Mouse (Mus musculus): ENCODE measurements around the gene Fbxl15. TPM values are rescaled to one million over a fixed set of nuclear protein-coding genes. Genes with fewer than 3 reads are reported as not detected.
A peak's percentile ranks its signal among the peaks of the same experiment; 100 is the strongest.

Gene Fbxl15
- polyA plus RNA-seq, 1 experiment from 2014 or later = 13.0 TPM

DNA sequence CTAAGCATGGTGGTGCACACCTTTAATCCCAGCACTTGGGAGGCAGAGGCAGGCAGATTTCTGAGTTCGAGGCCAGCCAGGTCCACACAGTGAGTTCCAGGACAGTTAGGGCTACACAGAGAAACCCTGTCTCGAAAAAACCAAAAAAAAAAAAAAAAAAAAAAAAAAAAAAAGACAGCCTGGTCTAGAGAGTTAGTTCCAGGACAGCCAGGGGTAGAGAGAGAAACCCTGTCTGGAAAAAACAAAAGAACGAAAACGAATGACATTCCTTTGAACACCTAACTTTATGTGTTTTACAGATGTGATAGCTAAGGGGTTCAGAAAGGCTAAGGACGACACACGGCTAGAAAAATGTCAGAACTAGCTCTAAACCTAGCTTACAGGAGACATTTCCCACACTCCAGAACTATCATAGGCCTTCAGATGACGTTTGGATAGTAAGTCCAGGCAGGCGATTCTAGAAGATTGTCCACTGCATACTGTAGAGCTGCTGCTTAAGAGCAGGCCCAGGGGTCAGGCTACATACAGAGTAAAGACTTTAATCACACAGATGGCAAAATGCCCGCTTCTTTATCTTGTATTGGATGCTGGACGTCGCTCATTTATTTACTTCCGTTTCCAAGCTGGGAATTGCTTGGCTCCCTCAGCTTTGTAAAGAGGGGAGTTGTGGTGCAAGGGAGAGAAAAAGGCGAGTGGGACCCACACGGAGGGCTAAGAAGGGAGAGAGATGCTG, 20.1 kb downstream of the Fbxl15 start:
- H3K27ac ChIP-seq = peak overlapping the region; percentile 86
- H3K9me3 ChIP-seq (replicated peaks) = no peaks in the 10 kb centered on the region
- no peaks in the 10 kb centered on the region for H3K36me3 ChIP-seq
- H3K4me3 ChIP-seq = peak overlapping the region; percentile 76
- no peak for DNase-seq (ENCODE audit: low spot score)
- WGBS = 36% methylated on average over 14 of the region's 14 CpGs
- H3K27me3 ChIP-seq (ENCODE audit: low read depth, poor library complexity, severe bottlenecking) = peaks cover 80% of the 10 kb centered on the region
- peaks cover 28% of the 10 kb centered on the region for H3K4me1 ChIP-seq

DNA sequence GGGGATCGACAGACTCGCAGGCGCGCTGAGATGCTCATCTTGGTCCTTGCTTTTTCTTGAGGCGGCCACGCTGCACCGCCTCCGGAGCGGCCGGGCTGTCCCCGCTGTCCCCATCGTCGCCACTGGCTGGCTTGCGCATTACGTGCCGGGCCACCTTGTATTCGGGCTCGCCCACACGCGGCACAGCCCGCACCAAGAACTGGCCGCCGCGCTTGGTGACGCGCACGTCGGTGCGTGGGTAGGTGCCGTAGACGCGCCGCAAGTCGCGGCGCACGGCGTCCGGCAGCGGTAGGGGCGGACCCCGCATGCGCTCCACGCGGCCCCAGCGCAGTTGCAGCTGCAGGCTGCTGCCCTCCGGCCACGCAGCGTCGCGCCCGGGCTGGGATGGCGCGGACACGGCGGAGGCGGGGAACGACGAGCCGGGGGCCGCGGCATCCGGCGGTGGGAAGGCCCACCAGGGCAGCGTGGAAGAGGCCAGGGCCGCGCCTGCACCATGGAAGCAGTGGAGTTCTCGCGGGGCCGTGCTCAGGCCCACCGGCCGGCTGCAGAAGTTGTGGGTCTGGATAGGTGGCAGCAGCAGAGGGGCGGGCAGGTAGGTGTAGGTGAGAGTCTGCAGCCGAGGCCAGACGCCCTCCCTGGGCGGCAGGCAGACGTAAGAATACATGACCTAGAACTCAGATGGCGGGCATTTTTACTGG, 20.9 kb downstream of the Fbxl15 start:
- H3K27me3 ChIP-seq (ENCODE audit: low read depth, poor library complexity, severe bottlenecking) = peaks cover 77% of the 10 kb centered on the region

DNA sequence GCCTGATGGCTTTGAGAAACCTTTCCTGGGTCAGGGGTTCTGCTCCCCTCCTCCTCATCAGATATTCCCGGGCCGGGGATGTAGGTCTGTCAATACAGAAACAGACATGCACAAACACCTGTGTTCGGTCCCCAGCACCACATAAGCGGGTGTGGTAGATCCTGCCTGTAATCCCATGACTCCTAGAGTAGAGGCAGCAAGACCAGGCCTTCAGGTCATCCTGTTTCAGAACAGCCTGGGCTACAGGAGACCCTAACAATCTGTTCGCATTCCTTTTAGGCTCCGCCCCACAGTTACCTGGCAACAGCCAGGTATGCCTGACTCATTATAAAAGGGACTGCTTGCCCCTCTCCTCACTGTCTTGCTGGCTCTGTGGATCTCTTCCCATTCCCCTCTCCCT, 21.6 kb downstream of the Fbxl15 start:
- H3K27ac ChIP-seq = peak overlapping the region; percentile 86
- 30% methylated on average over 6 of the region's 6 CpGs for WGBS
- H3K4me3 ChIP-seq = peak overlapping the region; percentile 76
- H3K9me3 ChIP-seq (replicated peaks) = no peaks in the 10 kb centered on the region
- H3K4me1 ChIP-seq = peaks cover 28% of the 10 kb centered on the region
- peaks cover 74% of the 10 kb centered on the region for H3K27me3 ChIP-seq (ENCODE audit: low read depth, poor library complexity, severe bottlenecking)
- no peak for DNase-seq (ENCODE audit: low spot score)
- no peaks in the 10 kb centered on the region for H3K36me3 ChIP-seq

More for the DNA sequence above, 20.9 kb downstream of the Fbxl15 start:
- Histone ChIP-seq H3K9me3 (replicated peaks) (no peaks in the 10 kb centered on the region), H3K36me3 (no peaks in the 10 kb centered on the region), H3K4me3 (peak overlapping the region; percentile 76), H3K4me1 (peaks cover 28% of the 10 kb centered on the region), H3K27ac (peak overlapping the region; percentile 86)
- under 1% methylated on average over 78 of the region's 78 CpGs for WGBS
- DNase-seq (ENCODE audit: low spot score) = peak; percentile 81

DNA sequence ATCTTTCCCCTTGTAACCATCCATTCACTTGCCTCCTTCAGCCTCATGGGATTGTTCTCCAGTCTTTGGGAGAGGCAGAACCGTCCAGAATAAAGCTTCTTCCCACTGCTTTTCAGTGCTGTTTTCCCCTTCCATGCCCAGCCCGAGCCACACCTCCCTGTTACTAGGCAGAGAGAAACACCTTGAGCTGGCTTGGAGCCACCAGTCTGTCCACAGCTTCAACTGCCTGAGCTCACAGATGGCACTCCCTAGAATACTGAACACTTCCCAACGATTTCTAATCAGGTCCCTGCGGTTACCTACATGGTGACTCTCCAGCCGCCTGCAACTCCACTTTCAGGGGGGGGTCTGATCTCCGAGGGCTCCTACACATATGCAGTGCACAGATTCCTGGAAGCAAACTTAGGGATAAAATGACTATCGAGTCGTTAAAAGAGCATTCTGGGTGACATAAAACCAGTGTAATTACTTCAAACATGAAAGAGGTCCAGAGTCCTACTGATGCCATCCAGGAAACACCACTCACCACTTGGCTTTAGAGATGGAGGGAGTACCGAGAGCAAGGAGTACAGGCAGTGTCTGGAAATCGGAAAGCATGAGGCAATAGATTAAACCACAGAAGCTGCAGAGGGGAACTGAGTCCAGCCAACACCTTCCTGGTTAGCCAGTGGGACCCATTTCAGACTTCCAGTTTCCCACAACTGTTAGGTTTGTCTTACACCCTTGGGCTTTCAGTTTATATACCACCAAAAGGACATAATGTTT, 22.4 kb downstream of the Fbxl15 start, which contains the start of gene 2310034G01Rik:
TSS of gene 2310034G01Rik (minus strand) at position 135 of the 765 bp plus-strand sequence.
- peaks cover 20% of the 10 kb centered on the region for H3K4me1 ChIP-seq
- 70% methylated on average over 10 of the region's 10 CpGs for WGBS
- H3K9me3 ChIP-seq (replicated peaks) = no peaks in the 10 kb centered on the region
- no peak for DNase-seq (ENCODE audit: low spot score)
- peak within 1 kb of the TSS; percentile 76 for H3K4me3 ChIP-seq
- H3K27me3 ChIP-seq (ENCODE audit: low read depth, poor library complexity, severe bottlenecking) = peaks cover 72% of the 10 kb centered on the region
- H3K27ac ChIP-seq = peak within 1 kb of the TSS; percentile 86
- H3K36me3 ChIP-seq = no peaks in the 10 kb centered on the region

DNA sequence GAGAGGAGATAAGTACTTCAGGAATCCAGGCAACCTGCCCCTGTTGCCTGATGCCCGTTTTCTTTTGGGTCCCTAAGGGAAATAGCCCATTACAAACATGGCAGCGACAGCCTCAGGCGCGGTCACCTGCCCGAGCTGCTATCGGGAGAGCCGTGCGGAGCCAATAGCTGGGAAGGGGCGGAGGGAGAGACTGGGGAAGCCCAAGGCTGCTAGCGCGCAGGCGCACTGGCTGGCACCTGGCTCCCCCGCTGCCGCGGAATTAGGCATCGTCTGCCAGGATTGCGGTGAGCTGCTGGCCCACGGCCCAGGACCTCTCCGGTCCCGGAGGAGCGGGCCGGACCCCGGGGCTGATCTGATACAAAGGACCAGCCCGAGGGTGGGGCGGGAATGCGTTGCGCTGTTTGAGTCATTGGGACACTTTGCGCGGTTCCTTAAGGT, 28.7 kb downstream of the Fbxl15 start:
- peak overlapping the region; percentile 73 for H3K27ac ChIP-seq
- peak overlapping the region; percentile 63 for H3K4me3 ChIP-seq
- H3K9me3 ChIP-seq (replicated peaks) = no peaks in the 10 kb centered on the region
- 1% methylated on average over 29 of the region's 29 CpGs for WGBS
- H3K36me3 ChIP-seq = no peaks in the 10 kb centered on the region
- H3K27me3 ChIP-seq (ENCODE audit: low read depth, poor library complexity, severe bottlenecking) = peaks cover 51% of the 10 kb centered on the region
- H3K4me1 ChIP-seq = peaks cover 13% of the 10 kb centered on the region
- peak; percentile 89 for DNase-seq (ENCODE audit: low spot score)

DNA sequence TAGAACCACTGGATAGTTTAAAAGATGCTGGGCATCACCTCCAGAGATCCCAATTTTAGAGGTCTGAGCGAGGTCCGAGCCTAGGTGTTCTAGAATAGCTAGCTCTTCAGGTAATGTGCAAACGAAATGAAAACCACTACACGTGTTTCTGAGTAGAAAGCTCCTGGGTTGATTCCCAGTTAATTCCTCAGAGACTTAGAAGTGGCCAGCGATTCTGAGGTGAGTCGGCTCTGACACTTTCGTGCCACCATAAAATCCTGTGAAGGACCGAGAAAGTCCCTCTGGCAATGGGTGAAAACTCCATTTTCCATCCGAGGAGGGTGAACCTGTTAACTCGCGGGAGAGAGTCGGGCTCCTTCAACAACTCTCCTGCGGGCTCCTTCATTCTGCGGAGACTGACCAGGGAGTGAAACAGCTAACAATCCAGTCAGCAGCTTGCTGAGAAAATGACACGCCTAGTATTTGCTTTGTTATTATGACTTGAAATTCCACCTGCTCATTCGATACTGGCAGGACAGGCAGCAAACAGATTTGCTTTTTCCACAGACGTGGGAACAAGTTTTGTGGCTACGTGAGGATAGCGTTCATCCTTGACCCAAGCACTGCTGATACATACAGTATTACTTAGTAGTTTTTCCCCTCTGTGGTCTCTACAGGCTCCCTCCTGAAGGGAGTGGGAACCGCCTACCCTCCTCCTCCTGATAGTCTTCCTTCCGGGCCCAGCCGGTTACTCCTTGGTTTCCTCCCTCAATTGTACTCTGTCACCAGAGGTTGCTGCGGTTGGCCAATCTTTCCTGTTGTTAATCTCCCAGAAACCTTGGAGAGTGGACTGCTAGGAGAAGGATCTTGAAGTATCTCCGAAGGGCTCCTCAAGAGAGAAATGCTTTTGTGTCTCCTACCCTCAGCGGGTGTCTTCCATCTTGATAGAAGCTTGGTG, 29.6 kb downstream of the Fbxl15 start:
- H3K27me3 ChIP-seq (ENCODE audit: low read depth, poor library complexity, severe bottlenecking) = peaks cover 47% of the 10 kb centered on the region
- DNase-seq (ENCODE audit: low spot score) = no peak
- H3K4me1 ChIP-seq = peaks cover 13% of the 10 kb centered on the region
- H3K27ac ChIP-seq = no peak overlapping the region; the same call in 1 of the 2 replicates
- WGBS = 20% methylated on average over 25 of the region's 25 CpGs
- peak overlapping the region; percentile 63 for H3K4me3 ChIP-seq
- H3K9me3 ChIP-seq (replicated peaks) = no peaks in the 10 kb centered on the region
- H3K36me3 ChIP-seq = no peaks in the 10 kb centered on the region

DNA sequence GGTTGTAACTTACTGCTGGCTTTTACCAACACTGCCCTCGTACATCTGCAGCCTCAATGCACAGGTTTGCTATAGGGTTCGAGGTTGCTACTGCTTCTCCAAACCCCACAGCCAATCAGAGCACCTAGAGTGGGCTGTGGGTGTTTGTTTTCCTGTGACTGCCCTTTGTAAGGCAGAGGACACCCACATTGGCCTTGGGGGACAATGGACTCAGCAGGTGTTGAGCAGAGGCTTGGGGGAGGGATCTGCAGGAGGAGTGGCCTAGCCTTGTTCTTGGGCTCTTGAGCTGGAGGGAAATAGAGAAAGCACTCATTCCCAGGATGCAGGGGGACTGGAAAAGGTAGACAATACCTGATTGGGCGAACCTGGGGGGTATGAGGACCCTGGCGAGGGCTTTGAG, 30.4 kb downstream of the Fbxl15 start:
- no peaks in the 10 kb centered on the region for H3K9me3 ChIP-seq (replicated peaks)
- 69% methylated on average over 4 of the region's 4 CpGs for WGBS
- no peak overlapping the region for H3K4me3 ChIP-seq
- no peak for DNase-seq (ENCODE audit: low spot score)
- H3K27me3 ChIP-seq (ENCODE audit: low read depth, poor library complexity, severe bottlenecking) = peaks cover 41% of the 10 kb centered on the region
- no peak overlapping the region for H3K27ac ChIP-seq
- H3K36me3 ChIP-seq = no peaks in the 10 kb centered on the region
- peaks cover 13% of the 10 kb centered on the region for H3K4me1 ChIP-seq

DNA sequence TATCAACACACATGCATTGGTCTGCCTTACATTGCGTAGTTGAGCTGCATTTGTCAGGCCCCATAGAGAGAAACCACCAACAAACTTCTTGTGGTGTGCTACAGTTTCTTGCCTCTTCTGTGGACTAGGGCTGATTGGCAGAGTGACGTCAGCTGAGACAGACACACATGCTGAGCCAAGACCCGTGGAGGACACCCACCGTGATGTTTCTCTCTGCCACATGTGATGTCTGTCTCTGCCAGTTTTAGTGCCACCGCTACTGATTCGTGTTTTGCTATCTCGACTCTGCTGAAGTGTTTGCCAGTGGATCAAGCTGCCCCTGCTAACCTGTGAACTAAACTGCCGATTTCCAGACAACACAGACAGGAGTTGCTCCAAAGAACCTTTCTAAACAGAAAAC, 34.1 kb downstream of the Fbxl15 start:
- peaks cover 21% of the 10 kb centered on the region for H3K27me3 ChIP-seq (ENCODE audit: low read depth, poor library complexity, severe bottlenecking)
- no peak overlapping the region for H3K27ac ChIP-seq
- H3K4me3 ChIP-seq = no peak overlapping the region
- no peaks in the 10 kb centered on the region for H3K9me3 ChIP-seq (replicated peaks)
- no peak for DNase-seq (ENCODE audit: low spot score)
- peaks cover 4% of the 10 kb centered on the region for H3K4me1 ChIP-seq
- no peaks in the 10 kb centered on the region for H3K36me3 ChIP-seq
- WGBS = 90% methylated on average over 8 of the region's 8 CpGs

DNA sequence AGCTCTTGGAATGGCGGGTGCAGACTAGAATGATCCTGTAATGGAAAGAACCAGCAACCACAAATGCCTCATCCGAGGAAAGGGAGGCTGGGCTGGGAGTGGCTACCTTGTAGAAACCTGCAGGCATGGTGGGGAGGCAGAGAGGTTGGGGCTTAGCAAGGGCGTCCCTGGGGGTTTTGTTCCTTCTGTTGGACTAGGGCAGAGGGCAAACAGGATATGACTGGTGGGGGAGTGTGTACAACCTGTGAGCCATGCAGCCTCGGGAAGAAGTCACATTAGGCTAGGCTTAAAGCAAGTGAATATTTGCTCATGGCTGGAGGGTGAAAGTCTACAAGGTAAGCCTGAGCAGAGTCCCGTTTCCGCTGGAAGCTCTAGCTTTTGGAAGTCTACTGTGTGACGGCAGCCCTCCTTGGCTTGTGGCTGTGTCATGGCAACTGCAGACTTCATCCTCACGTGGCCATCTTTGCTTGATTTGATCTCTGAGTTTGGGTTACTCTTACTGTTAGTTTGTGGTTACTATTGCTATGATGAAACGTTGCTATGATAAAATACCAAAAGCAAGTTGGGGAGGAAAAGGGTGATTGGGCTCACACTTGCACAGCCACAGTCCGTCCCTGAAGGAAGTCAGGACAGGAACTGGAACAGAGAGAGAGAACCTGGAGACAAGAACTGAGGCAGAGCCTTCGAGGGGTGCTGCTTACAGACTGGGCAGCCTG, 35.5 kb downstream of the Fbxl15 start:
- H3K27me3 ChIP-seq (ENCODE audit: low read depth, poor library complexity, severe bottlenecking) = peaks cover 8% of the 10 kb centered on the region
- H3K4me3 ChIP-seq = no peak overlapping the region
- no peaks in the 10 kb centered on the region for H3K36me3 ChIP-seq
- no peaks in the 10 kb centered on the region for H3K9me3 ChIP-seq (replicated peaks)
- no peak for DNase-seq (ENCODE audit: low spot score)
- WGBS = 87% methylated on average over 11 of the region's 11 CpGs
- no peak overlapping the region for H3K27ac ChIP-seq
- no peaks in the 10 kb centered on the region for H3K4me1 ChIP-seq

DNA sequence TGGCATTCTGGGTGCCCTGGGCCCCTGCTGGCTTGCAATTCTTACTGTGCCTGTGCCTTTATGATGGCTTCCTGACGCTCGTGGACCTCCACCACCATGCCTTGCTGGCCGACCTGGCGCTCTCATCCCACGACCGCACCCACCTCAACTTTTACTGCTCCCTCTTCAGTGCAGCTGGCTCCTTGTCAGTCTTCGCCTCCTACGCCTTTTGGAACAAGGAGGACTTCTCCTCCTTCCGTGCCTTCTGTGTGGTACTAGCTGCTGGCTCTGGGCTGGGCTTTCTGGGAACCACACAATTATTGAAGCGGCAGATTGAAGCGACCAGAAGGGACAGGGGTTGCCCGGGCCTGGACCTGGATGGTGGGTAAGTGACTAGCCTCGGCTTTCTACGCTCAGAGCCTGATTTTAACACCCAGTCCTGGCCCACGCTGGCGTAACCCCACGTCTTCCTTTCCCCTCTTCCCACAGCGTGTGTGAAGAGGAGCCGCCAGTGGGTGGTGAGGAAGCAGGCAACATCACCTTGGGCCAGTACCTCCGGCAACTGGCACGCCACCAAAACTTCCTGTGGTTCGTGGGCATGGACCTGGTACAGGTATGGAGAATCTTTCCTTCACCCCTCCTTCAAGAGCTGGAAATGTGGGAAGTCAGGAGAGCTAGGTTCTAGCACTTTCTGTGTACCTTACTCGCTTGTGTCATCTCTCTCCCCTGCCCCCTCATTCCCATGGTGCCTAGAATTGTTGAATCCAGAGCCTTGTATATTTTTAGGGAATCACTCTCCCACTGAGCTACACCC, 40.0 kb downstream of the Fbxl15 start:
- no peak for DNase-seq (ENCODE audit: low spot score)
- H3K4me1 ChIP-seq = no peaks in the 10 kb centered on the region
- no peaks in the 10 kb centered on the region for H3K9me3 ChIP-seq (replicated peaks)
- H3K4me3 ChIP-seq = no peak overlapping the region
- no peaks in the 10 kb centered on the region for H3K36me3 ChIP-seq
- WGBS = 86% methylated on average over 23 of the region's 23 CpGs
- H3K27ac ChIP-seq = no peak overlapping the region
- no peaks in the 10 kb centered on the region for H3K27me3 ChIP-seq (ENCODE audit: low read depth, poor library complexity, severe bottlenecking)

DNA sequence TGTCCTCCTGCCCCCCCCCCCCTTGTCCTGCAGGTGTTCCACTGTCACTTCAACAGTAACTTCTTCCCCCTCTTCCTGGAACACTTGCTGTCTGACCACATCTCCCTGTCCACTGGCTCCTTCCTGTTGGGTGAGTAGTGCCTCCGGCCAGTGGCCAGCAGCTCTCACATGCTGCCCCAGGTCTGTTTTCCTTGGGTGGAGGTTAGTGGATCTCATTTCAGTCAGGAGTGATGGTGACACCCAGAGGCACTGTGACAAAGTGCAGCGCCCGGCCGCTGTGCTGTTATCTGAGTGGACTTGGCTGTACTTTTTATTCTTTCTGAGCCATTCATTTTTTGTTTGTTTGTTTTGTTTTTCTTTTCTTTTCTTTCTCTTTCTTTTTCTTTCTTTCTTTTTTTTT, 41.2 kb downstream of the Fbxl15 start:
- Histone ChIP-seq H3K4me3 (no peak overlapping the region), H3K4me1 (no peaks in the 10 kb centered on the region), H3K27me3 (ENCODE audit: low read depth, poor library complexity, severe bottlenecking) (no peaks in the 10 kb centered on the region), H3K36me3 (no peaks in the 10 kb centered on the region), H3K27ac (no peak overlapping the region), H3K9me3 (replicated peaks) (no peaks in the 10 kb centered on the region)
- 28% methylated on average over 4 of the region's 4 CpGs for WGBS
- peak; percentile 59 for DNase-seq (ENCODE audit: low spot score)
